Mouse (Mus musculus): Measurements from ENCODE around the gene Ccdc157.

The Ccdc157 gene

GRCm38 (mm10) chr11:4183511-4183910, 23.4 kb upstream of the Ccdc157 start:
- no peak for DNase-seq (ENCODE audit: low spot score in 2 of 2)

DNA sequence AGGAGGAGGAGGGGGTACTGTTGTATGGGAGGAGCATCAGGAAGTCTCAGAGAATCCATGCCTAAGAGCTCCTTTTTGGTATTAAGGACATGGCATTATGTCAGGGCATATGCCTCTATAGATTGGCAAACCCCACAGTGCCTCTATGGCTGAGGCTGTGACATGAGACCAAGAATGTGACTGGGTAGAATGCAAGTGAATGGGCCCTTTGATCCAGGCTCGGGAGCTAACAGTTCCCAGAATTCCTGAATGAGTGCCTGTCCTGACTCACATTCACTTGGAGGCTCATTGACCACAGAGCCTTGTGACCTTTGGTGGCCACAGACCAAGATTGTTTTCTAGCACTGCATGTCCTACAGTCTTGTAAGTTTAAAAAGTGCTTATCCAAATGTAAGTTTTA, 22.0 kb upstream of the Ccdc157 start:
- DNase-seq (ENCODE audit: low spot score in 2 of 2) = no peak

DNA sequence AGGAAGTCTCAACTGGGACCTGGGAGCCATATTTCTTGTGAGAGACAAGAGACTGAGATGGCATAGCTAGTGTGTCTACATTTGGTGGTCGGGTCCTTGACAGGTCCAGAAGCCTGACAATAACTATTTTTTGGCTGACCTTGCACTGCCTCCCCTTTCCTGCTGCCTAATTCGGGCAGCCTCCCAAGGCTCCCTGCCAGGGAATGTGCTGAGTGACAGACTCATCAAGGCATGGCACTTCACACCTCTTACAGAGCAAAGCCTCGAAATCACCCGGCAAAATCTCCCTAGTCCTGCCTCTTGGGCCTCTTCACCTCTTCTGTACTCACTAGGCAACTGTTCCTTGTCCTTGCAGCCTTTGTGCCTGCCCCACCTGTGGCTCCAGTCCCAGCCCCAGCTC, 17.6 kb upstream of the Ccdc157 start:
- no peak for DNase-seq (ENCODE audit: low spot score in 2 of 2)

DNA sequence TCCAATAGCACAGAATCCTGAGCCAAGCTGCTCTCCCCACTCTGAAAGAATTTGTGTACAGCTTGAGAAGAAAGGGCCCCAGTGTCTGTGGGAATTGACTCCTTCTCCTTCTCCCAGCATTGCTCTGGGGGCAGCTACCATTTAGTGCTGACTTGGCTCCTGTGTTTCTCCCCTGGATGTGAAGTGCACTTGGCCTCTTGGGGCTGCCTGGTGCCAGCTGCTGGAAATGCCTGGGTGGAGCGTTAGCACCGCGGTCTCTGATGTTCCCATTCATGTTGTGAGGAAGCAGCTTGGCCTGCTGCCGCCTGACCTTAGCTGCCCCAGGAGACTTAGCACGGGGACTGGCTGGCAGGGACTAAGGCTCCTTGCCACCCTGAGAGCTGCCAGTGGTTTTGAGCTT, 14.5 kb upstream of the Ccdc157 start:
- no peak for DNase-seq (ENCODE audit: low spot score in 2 of 2)

GRCm38 (mm10) chr11:4166467-4167090, 6.5 kb upstream of the Ccdc157 start:
- no peak for DNase-seq (ENCODE audit: low spot score in 2 of 2)

DNA sequence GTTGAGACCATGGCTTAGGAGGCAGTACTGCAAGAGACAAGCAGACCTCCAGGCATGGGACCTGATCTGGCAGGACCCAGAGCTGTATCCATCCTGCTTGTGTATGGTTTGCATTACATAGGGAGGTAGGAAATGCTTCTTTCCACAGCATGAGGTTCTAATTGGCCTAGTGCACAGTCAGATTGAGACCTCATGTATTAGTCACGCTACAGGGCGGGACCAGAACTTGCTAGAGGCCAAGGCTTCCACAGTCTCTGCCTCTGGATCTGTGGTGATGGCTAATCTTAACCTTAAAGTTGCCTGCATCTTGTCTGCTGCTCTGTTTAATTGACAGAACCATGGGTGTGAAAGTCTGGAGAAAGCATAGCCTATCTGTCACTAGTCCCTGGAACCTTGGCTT, 4.6 kb upstream of the Ccdc157 start:
- no peak for DNase-seq (ENCODE audit: low spot score in 2 of 2)

DNA sequence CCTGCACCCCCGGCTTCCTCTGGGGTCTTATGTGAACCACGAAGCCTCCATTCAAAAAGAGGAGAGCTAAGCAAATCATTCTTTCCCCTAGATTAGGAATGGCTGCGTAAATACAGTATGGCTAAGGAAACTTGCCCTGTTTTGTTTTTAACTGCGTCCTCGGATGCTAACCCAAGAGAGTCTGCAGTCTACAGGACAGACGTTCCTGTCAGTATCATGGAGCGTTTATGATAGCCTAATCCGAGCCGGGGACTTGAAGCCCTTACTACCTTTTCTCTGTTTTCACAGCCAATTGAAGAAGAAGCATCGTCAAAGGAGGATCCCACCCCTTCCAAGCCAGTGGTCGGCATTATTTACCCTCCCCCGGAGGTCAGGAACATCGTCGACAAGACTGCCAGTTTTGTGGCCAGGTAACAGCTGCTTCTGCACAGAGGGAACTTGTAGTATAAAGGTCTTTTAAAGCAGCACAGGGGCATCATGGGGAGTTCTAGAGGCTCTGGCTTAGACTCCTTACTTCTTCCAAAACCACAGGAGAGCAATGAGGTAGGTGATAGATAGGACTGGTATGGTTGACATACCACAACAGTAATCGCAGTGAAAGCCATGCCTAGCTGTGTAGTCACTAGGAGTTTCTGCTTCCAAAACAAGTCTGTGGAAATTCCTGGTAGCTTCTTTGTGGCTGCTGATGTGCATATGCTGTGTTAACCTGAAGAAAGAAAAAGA, 826 bp upstream of the Ccdc157 start:
- no peak for DNase-seq (ENCODE audit: low spot score in 2 of 2)

- DNase-seq (ENCODE audit: low spot score in 2 of 2) = no peak
Observed at GRCm38 (mm10) chr11:4158676-4159075, 1.4 kb downstream of the Ccdc157 start.

GRCm38 (mm10) chr11:4155641-4156040, 4.5 kb downstream of the Ccdc157 start:
- no peak for DNase-seq (ENCODE audit: low spot score in 2 of 2)

DNA sequence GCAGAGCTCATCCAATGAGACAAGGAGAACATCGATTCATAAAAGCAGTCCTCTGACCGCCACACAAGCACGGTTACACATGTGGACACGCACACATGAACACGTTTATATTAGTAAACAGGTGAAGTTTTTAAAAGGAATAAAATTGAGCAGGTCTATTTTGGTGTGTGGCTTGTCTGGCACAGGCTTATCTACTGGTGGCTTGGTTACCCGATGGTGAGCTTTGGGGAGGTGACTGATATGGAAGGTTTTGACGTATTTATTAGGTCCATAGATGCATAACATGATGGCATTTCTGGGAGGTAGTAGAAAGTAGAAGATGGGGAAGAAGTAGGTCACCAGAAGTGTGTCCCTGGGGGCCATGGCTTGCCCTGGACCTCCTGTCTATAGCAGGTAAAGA, 6.4 kb downstream of the Ccdc157 start:
- DNase-seq (ENCODE audit: low spot score in 2 of 2) = no peak

- DNase-seq (ENCODE audit: low spot score in 2 of 2) = no peak
Observed at GRCm38 (mm10) chr11:4149886-4150285, 10.2 kb downstream of the Ccdc157 start.

DNA sequence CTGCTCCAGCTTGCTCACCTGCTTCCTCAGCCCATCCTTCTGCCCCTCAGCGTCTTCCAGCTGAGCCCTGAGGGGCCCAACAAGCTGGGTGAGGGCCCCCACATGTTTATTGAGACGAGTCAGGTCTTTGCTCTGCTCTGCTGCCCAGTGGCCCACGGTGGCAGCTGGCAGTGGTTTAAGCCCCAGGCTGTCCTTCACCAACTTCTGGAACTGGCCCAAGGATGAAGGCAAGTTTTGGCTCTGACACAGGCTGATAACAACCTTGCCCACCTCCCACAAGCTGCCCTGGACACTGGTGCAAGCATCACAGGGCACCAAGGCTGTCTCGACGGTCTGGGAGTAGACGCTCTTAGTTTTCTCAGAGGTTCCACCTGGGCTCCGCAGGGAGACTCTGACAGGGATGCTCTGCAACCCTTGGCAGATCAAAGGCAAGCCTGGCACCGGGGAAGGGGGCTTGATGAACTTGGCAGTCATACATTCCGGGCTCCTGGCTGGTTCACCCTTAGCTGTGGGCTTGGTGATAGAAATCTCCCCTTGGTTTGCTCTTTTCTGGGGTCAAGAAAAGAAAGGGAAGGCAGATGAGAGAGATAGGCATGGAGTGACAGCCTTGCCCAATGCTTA, 11.4 kb downstream of the Ccdc157 start:
- DNase-seq (ENCODE audit: low spot score in 2 of 2) = no peak

DNA sequence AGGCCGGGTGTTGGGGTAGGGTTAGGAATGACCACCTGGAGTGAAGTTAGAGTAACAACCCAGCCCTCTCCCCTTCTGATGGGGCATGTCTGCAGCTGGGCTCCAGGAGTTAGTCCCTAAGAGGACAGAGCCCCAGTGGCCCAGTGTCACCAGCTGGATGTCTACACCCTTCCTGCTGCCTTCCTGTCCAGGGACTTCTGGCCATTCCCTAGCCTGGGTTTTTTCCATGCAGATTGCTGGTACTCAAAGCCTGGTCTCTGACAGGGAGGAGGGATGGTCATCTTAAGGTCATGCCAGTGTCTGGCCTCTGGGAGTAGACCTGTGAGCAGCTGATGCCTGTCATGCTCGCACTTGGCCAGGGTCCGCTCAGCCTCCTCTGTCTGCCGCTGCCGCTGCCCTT, 12.0 kb downstream of the Ccdc157 start:
- DNase-seq (ENCODE audit: low spot score in 2 of 2) = no peak

DNA sequence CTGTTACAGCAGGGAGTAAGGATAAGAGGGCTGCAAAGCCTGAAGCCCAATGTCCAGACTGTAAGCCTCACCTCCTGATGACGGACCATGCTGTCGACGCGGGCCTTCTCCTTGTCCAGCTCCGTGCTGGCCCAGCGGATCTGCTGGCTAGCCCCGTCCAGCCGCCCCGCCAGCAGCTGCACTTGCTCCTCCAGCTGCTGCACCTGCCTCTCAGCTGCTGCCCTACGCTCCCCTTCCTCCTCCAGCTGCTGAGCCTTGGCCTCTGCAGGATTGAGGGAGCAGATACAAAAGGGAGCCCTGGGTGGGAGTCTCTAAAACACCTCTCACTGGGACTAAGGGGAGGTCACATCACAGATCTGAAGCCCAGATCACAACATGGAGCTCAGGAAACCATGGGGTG, 13.0 kb downstream of the Ccdc157 start:
- DNase-seq (ENCODE audit: low spot score in 2 of 2) = no peak

DNA sequence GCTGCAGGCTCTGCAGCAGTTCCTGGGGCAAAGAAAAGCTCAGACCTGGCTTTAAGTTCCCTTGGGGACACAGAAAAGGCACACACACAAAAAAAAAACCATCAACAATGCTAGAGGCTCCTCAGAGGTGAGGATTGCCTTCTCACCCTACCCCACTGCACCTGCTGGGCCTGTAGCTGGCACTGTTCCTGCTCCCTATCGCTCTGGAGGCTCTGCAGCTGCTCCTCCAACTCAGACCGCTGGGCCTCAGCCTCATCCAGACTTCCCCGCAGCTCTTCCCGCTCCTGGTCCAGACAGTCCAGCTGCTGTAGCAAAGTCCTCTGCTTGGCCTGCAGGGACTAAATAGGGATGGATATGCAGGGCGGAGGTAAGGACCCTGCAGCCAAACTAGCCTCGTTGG, 13.7 kb downstream of the Ccdc157 start:
- no peak for DNase-seq (ENCODE audit: low spot score in 2 of 2)

DNA sequence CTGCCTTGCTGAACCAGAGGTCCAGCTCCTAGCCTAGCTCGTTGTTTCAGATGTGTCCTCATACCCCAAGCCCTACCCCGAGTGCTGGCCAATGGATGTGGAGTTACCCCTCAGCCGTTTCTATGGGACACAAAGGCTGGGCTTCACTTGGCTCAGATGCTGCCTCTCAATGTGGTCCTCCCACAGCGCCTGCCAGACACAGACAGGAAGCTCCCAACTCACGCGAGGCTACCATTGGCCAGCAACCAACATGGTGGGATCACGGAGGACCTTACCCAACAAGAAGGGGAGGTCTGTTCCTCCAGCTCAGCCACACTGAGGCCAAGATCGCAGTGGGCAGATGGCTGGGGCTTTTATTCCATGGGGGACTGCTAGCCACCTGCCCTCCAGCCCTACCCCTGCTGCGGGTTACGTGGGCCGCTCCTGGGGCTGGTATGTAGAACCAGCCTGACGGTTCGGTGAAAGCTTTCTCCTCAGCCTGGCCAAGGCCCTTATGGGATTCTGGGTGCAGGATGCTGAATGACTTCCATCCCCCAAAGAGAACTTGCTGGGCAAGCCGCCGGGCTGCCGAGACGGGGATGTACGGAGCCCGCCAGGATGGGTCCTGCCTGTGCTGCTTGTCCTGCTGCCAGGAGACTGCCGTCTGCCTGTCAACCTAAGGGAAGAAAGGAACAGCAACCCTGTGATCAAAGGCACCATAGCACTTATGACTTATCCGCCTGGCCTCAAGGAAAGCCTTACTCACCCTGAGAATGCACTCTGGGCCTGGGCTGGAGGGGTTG, 16.6 kb downstream of the Ccdc157 start:
- DNase-seq (ENCODE audit: low spot score in 2 of 2) = no peak

DNA sequence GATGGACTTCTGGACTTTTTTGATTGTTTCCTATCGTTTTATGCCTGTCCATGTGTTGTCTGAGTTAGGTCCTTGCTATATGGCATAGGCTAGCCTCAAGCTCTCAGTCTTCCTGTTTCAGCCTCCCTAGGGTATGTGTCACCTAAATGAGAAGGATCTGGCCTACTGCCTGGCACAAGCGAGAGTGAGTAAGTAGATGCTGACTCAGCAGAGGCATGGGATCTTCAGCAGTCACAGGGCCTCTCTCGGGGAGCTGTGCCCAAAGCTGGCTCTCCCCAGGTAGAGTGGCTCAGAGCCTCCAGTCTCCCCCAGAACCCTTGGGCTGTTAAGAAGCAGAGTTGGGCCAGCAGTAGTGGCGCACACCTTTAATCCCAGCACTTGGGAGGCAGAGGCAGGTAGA, 17.7 kb downstream of the Ccdc157 start:
- DNase-seq (ENCODE audit: low spot score in 2 of 2) = no peak

- DNase-seq (ENCODE audit: low spot score in 2 of 2) = no peak
Observed at GRCm38 (mm10) chr11:4141505-4141904, 18.6 kb downstream of the Ccdc157 start.

GRCm38 (mm10) chr11:4138964-4139363, 21.1 kb downstream of the Ccdc157 start:
- DNase-seq (ENCODE audit: low spot score in 2 of 2) = no peak

DNA sequence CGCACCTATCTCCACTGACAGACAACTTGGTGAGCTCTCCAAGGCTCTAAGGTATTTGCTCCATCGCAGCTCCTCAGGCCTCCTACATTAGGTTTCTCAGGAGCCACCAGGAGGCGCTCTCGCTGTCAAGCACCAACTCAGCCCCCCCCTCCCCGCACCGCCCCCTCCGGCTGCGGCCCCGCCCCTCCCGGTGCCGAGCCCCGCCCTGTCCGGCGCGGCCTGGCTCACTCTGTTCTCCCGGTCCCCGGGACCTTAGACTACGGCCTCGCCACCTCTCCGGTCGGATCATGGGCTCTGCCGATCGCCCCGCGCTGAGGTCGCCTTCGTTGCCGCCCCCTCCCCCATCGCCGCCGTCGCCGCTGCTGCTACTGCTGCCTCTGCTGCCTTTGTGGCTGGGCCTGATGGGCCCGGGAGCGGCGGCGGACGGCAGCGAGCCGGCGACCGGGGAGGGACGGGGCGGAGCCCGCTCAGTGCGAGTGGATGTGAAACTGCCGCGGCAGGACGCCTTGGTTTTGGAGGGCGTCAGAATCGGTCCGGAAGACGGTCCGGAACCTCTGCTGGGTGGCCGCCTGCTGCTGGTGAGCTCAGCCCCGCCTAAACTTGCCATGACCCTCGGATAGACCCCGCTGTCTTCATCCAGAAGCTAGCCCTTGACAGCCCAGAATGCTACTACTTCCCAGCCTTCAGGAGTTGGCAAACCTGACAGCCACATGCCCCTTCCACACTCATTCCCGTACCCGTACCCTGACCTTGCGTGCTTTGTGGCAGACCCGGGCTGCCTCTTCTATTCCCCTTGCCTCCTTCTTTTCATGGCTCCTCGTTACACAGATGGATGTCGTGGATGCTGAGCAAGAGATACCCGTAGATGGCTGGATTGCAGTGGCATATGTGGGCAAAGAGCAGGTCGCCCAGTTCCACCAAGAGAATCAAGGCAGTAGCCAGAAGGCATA, 24.8 kb downstream of the Ccdc157 start, which contains the start of gene Rnf215:
Gene Rnf215 (plus strand): TSS at position 217 of the 950 bp plus-strand sequence.
- DNase-seq (ENCODE audit: low spot score in 2 of 2) = peak; percentile 66 to 93

- no peak for DNase-seq (ENCODE audit: low spot score in 2 of 2)
Observed at GRCm38 (mm10) chr11:4134400-4134799, 25.7 kb downstream of the Ccdc157 start.
